Mouse (Mus musculus): Measurements from ENCODE around the gene C1ra. TPM values are rescaled to one million over a fixed set of nuclear protein-coding genes. Genes with fewer than 3 reads are reported as not detected.
"Not testable (repeated sequence)": the region's sequence is repeated elsewhere in the genome, so short reads cannot be mapped to it uniquely, and the experiment has no call there.

The C1ra gene
- polyA plus RNA-seq, 1 experiment from 2014 or later = 0.12 TPM

DNA sequence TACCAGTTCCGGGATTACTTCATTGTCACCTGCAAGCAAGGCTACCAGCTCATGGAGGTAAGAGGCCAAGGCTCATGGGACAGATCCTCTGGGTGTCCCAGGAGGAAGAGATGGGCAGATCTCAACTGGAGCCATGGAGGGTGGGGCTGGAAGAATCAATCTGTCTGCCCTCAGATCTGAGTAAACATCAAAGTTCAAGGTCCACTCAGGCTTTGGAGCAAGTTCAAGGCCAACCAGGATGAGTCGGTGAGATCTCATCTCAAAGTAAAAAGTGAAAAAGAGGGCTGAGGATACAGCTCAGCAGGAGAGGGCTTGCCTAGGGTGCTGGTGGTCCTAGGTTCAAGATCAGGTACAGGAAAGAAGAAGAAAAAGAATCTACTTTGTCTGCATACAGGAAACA, 49.4 kb downstream of the C1ra start:
- H3K9me3 ChIP-seq; ATAC-seq; H3K27me3 ChIP-seq; H3K9ac ChIP-seq (replicated peaks); H3K4me3 ChIP-seq (replicated peaks); H3K4me1 ChIP-seq (replicated peaks); H3K4me2 ChIP-seq (replicated peaks); H3K36me3 ChIP-seq; H3K27ac ChIP-seq: not testable (repeated sequence)
- WGBS = 90% methylated on average over 2 of the region's 2 CpGs

DNA sequence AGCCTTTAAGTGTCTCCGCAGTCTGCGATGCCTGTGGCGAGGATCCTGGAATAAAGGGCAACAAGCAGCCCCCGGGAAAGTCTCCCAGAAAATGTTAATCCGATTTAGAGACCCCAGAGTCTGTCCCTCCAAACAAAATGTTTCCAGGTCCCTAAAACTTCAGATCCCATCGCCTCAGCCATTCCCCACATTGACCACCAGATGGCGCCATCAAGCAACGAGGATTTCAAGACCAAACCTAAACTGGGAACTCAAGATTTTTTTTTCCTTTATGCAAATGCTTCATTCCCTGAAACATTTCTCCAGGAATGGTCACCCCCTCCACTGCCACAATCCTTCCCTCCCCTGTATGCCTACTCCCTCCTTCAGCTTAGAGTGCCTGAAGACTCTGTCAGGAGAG, 57.8 kb downstream of the C1ra start, which contains the start of gene C1rb:
C1rb (plus strand) TSS at position 269 of the 400 bp plus-strand sequence.
- 3% methylated on average over 8 of the region's 8 CpGs for WGBS
- no peaks in the 10 kb centered on the region for H3K4me1 ChIP-seq (replicated peaks)
- ATAC-seq = no peak
- H3K4me3 ChIP-seq (replicated peaks) = no peak within 1 kb of the TSS
- H3K27ac ChIP-seq = no peak within 1 kb of the TSS
- no peaks in the 10 kb centered on the region for H3K9me3 ChIP-seq
- H3K27me3 ChIP-seq = 0 out of 2 replicates have a peak, but pooled peaks cover 5% of the 10 kb centered on the region
- no peak within 1 kb of the TSS for H3K9ac ChIP-seq (replicated peaks)
- H3K4me2 ChIP-seq (replicated peaks) = no peak within 1 kb of the TSS
- no peaks in the 10 kb centered on the region for H3K36me3 ChIP-seq

Other genes starting within 250 kb of the C1ra start
- 0.12 TPM in 2 replicates for gene Cd163, start 207.7 kb upstream of the C1ra start, polyA plus RNA-seq (2015; fragmentation: Nextera tagmentation; extraction: Ambion mirVana)
- gene Pex5, start 97.3 kb upstream of the C1ra start, polyA plus RNA-seq (2015; fragmentation: Nextera tagmentation; extraction: Ambion mirVana) = 74.9 and 78.0 TPM in 2 replicates
- gene Clstn3, start 47.6 kb upstream of the C1ra start, polyA plus RNA-seq (2015; fragmentation: Nextera tagmentation; extraction: Ambion mirVana) = 68.2 and 72.8 TPM in 2 replicates
- gene C1rl, start 19.3 kb upstream of the C1ra start, polyA plus RNA-seq (2015; fragmentation: Nextera tagmentation; extraction: Ambion mirVana) = 0.10 and 0.15 TPM in 2 replicates
- gene C1s1, start 30.0 kb downstream of the C1ra start, polyA plus RNA-seq (2015; fragmentation: Nextera tagmentation; extraction: Ambion mirVana) = 0.09 and 0.51 TPM in 2 replicates
- not detected in 2 replicates for gene C1rb, start 57.9 kb downstream of the C1ra start, polyA plus RNA-seq (2015; fragmentation: Nextera tagmentation; extraction: Ambion mirVana)
- 0.13 TPM in 2 replicates for gene C1s2, start 123.7 kb downstream of the C1ra start, polyA plus RNA-seq (2015; fragmentation: Nextera tagmentation; extraction: Ambion mirVana)
- 39.6 and 40.0 TPM in 2 replicates for gene Lpcat3, start 150.6 kb downstream of the C1ra start, polyA plus RNA-seq (2015; fragmentation: Nextera tagmentation; extraction: Ambion mirVana)
- gene Emg1, start 199.8 kb downstream of the C1ra start, polyA plus RNA-seq (2015; fragmentation: Nextera tagmentation; extraction: Ambion mirVana) = 136 and 144 TPM in 2 replicates
- 258 and 276 TPM in 2 replicates for gene Phb2, start 199.9 kb downstream of the C1ra start, polyA plus RNA-seq (2015; fragmentation: Nextera tagmentation; extraction: Ambion mirVana)
- 3.4 and 4.1 TPM in 2 replicates for gene Ptpn6, start 226.3 kb downstream of the C1ra start, polyA plus RNA-seq (2015; fragmentation: Nextera tagmentation; extraction: Ambion mirVana)
- gene Grcc10, start 229.0 kb downstream of the C1ra start, polyA plus RNA-seq (2015; fragmentation: Nextera tagmentation; extraction: Ambion mirVana) = 710 and 725 TPM in 2 replicates
- gene Gm45234, start 243.6 kb downstream of the C1ra start, polyA plus RNA-seq (2015; fragmentation: Nextera tagmentation; extraction: Ambion mirVana) = not detected in 2 replicates
- gene Atn1, start 244.1 kb downstream of the C1ra start, polyA plus RNA-seq (2015; fragmentation: Nextera tagmentation; extraction: Ambion mirVana) = 21.5 and 25.4 TPM in 2 replicates